Mouse (Mus musculus) CH12.LX (cell line): ENCODE data around the gene Dscaml1.

ENCODE experiments used
- CTCF ChIP-seq, 2 experiments: IDR thresholded peaks in 1 of 2; conservative IDR thresholded peaks in 1 of 2; 2 replicates each; pipeline ENCODE4 v1.5.1; 2011 to 2012; ENCODE audit warnings: low read depth in 2 of 2, low read length in 2 of 2, improper control_type of control experiment in 1 of 2, inconsistent platforms in 1 of 2, mild to moderate bottlenecking in 1 of 2, moderate library complexity in 1 of 2
- ETS1 ChIP-seq: conservative IDR thresholded peaks from 2 replicates; pipeline ENCODE4 v1.6.1; 2012; ENCODE audit warnings: low read depth, mild to moderate bottlenecking, inconsistent platforms, low read length, improper control_type of control experiment, moderate library complexity
- JUND ChIP-seq: conservative IDR thresholded peaks from 2 replicates; pipeline ENCODE4 v1.6.1; 2011; ENCODE audit warnings: low read depth, low read length, improper control_type of control experiment
- MAX ChIP-seq: IDR thresholded peaks from 2 replicates; pipeline ENCODE4 v1.6.1; 2011; ENCODE audit warnings: low read length, improper control_type of control experiment
- NRF1 ChIP-seq: IDR thresholded peaks from 2 replicates; pipeline ENCODE4 v1.6.1; 2014; ENCODE audit warnings: low read depth, mild to moderate bottlenecking, inconsistent platforms, low read length, improper control_type of control experiment, moderate library complexity
- POLR2A ChIP-seq: IDR thresholded peaks from 2 replicates; pipeline ENCODE4 v1.6.1; 2011; ENCODE audit warnings: low read depth, mild to moderate bottlenecking, improper control_type of control experiment, low read length
- POLR2AphosphoS2 ChIP-seq: IDR thresholded peaks from 2 replicates; pipeline ENCODE4 v1.6.1; 2011; ENCODE audit warnings: low read depth, low read length, improper control_type of control experiment
- UBTF ChIP-seq: IDR thresholded peaks from 2 replicates; pipeline ENCODE4 v1.6.1; 2012; ENCODE audit warnings: low read depth, mild to moderate bottlenecking, inconsistent platforms, low read length, improper control_type of control experiment, moderate library complexity
- USF1 ChIP-seq: IDR thresholded peaks from 2 replicates; pipeline ENCODE4 v1.6.1; 2014; ENCODE audit warnings: low read depth, mild to moderate bottlenecking, inconsistent platforms, low read length, improper control_type of control experiment
- ZC3H11A ChIP-seq: IDR thresholded peaks from 2 replicates; pipeline ENCODE4 v1.6.1; 2012; ENCODE audit warnings: low read depth, mild to moderate bottlenecking, inconsistent platforms, low read length, improper control_type of control experiment
- ZNF384 ChIP-seq: IDR thresholded peaks from 2 replicates; pipeline ENCODE4 v1.6.1; 2012; ENCODE audit warnings: low read depth, low read length, improper control_type of control experiment, inconsistent platforms

GRCm38 (mm10) chr9:45533253-45533652 is 106.8 kb downstream of the Dscaml1 start:
- TF ChIP-seq CTCF (conservative IDR thresholded peaks at IDR 0.05 in 1 of 2, IDR thresholded peaks at IDR 0.05 in 1 of 2; ENCODE audit: low read depth in 2 of 2, low read length in 2 of 2) (no peak), POLR2AphosphoS2 (no peak), MAX (no peak), ETS1 (no peak), ZNF384 (no peak), ZC3H11A (no peak), UBTF (no peak), JUND (no peak), USF1 (no peak), POLR2A (no peak), NRF1 (no peak)
